Mouse (Mus musculus) layer of hippocampus, adult 2 months (tissue): ENCODE results near the gene Arrdc3. TPM values are rescaled to one million over a fixed set of nuclear protein-coding genes. Genes with fewer than 3 reads are reported as not detected.
"Not testable (repeated sequence)": the region's sequence is repeated elsewhere in the genome, so short reads cannot be mapped to it uniquely, and the experiment has no call there.

Experiments
- DNase-seq, 2 experiments: peaks; one replicate each; pipeline ENCODE4 v3.0.0; 2022; ENCODE audit warnings: low spot score in 2 of 2
- H3K27ac ChIP-seq: fragments of 200-600 bp; 2 replicates; pipeline ENCODE4 v1.8.1; 2022
- H3K4me3 ChIP-seq: fragments of 200-600 bp; 2 replicates; pipeline ENCODE4 v1.8.1; 2022; ENCODE audit warnings: mild to moderate bottlenecking
- CTCF ChIP-seq: fragments of 200-600 bp; conservative IDR thresholded peaks from 2 replicates; pipeline ENCODE4 v1.8.1; 2022; ENCODE audit warnings: antibody characterized with exemption, mild to moderate bottlenecking, moderate library complexity
- total RNA-seq, 2 experiments: library from RNA; stranded (reverse); gene quantifications; 2 replicates each; pipeline ENCODE4 v1.2.3; 2021

Gene Arrdc3
- total RNA-seq, 2 experiments from 2014 or later: 35.1 to 46.5 TPM

- no peak for TF ChIP-seq CTCF
- peak overlapping the region; percentile 99 for H3K27ac ChIP-seq
Measured at GRCm38 (mm10) chr13:80886664-80887210, 3.6 kb downstream of the Arrdc3 start.

GRCm38 (mm10) chr13:80887842-80888241 is 4.7 kb downstream of the Arrdc3 start:
- H3K27ac ChIP-seq: peak overlapping the region; percentile 99; the same call in 1 of the 2 replicates
- no peak for TF ChIP-seq CTCF
- DNase-seq: no peak
- peak overlapping the region; percentile 77; the same call in 1 of the 2 replicates for H3K4me3 ChIP-seq

More at GRCm38 (mm10) chr13:80886664-80887210, 3.6 kb downstream of the Arrdc3 start:
- no peak for DNase-seq
- H3K4me3 ChIP-seq: peak overlapping the region; percentile 77

- H3K4me3 ChIP-seq, DNase-seq, H3K27ac ChIP-seq: not testable (repeated sequence)
Measured at GRCm38 (mm10) chr13:80894928-80895327, 11.7 kb downstream of the Arrdc3 start.

GRCm38 (mm10) chr13:80897411-80897810 is 14.2 kb downstream of the Arrdc3 start:
- no peak overlapping the region for H3K27ac ChIP-seq
- no peak for DNase-seq
- TF ChIP-seq CTCF: no peak
- no peak overlapping the region for H3K4me3 ChIP-seq

- Histone ChIP-seq H3K27ac (no peak overlapping the region), H3K4me3 (no peak overlapping the region)
- no peak for DNase-seq
- no peak for TF ChIP-seq CTCF
Measured at GRCm38 (mm10) chr13:80898095-80898494, 14.9 kb downstream of the Arrdc3 start.

GRCm38 (mm10) chr13:80899435-80900029 is 16.3 kb downstream of the Arrdc3 start:
- Histone ChIP-seq H3K4me3 (no peak overlapping the region), H3K27ac (no peak overlapping the region)
- no peak for TF ChIP-seq CTCF
- DNase-seq: no peak

- Histone ChIP-seq H3K27ac (no peak overlapping the region), H3K4me3 (no peak overlapping the region)
- DNase-seq: no peak
- TF ChIP-seq CTCF: no peak
Measured at GRCm38 (mm10) chr13:80901432-80901831, 18.2 kb downstream of the Arrdc3 start.

- no peak overlapping the region for H3K4me3 ChIP-seq
- no peak for DNase-seq
- no peak overlapping the region for H3K27ac ChIP-seq
- no peak for TF ChIP-seq CTCF
Measured at GRCm38 (mm10) chr13:80902796-80903195, 19.6 kb downstream of the Arrdc3 start.

- DNase-seq: no peak
- Histone ChIP-seq H3K27ac (no peak overlapping the region), H3K4me3 (no peak overlapping the region)
- no peak for TF ChIP-seq CTCF
Measured at GRCm38 (mm10) chr13:80913361-80913760, 30.2 kb downstream of the Arrdc3 start.

- no peak overlapping the region for H3K4me3 ChIP-seq
- no peak overlapping the region for H3K27ac ChIP-seq
- no peak for DNase-seq
- no peak for TF ChIP-seq CTCF
Measured at GRCm38 (mm10) chr13:80920939-80921338, 37.8 kb downstream of the Arrdc3 start.

GRCm38 (mm10) chr13:80921593-80922327 is 38.6 kb downstream of the Arrdc3 start:
- no peak overlapping the region for H3K4me3 ChIP-seq
- H3K27ac ChIP-seq: no peak overlapping the region
- TF ChIP-seq CTCF: no peak
- no peak for DNase-seq

- H3K27ac ChIP-seq: no peak overlapping the region
- no peak for TF ChIP-seq CTCF
- no peak for DNase-seq
- no peak overlapping the region for H3K4me3 ChIP-seq
Measured at GRCm38 (mm10) chr13:80928187-80928586, 45.0 kb downstream of the Arrdc3 start.

- no peak overlapping the region for H3K27ac ChIP-seq
- no peak for TF ChIP-seq CTCF
Measured at GRCm38 (mm10) chr13:80930030-80930429, 46.8 kb downstream of the Arrdc3 start.

More at GRCm38 (mm10) chr13:80930030-80930429, 46.8 kb downstream of the Arrdc3 start:
- no peak overlapping the region for H3K4me3 ChIP-seq
- no peak for DNase-seq
